Mouse (Mus musculus): ENCODE data around the gene Grb2.

The Grb2 gene

DNA sequence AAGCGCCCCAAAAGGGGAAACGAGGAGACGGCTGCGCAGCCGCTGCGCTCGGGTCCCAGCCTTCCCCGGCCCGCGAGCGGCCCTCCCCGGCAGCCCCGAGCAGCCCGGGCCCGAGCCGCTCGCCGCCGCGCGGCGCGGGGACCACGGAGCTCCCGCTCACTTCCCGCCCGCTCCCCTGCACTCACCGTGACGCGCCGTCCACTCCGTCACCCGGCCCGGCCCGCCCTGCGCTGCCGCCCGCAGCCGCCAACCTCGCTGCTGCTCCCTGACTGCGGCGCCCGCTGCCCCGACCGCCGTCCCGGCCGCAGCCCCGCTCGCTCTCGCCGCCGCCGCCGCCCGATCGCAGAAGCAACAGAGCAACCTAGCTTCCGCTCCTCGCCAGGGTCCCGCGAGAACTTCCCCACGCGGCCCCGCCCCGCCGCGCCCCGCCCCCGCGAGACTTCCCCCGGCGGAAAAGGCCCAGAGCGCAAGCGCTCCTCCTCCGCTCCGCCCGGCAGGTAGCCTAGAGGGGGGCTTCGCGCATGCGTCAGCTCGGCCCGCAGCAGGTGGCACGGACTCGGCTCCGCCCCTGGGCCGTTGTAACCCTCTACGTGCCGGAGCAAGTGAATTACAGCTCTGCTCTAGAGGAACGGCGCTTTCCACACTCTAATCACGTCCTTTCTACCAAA is at the start of gene Grb2:
Gene Grb2, minus strand, starts transcription at position 389 of the 668 bp plus-strand sequence.
- peak; percentile 96 for DNase-seq (ENCODE audit: low spot score)

DNA sequence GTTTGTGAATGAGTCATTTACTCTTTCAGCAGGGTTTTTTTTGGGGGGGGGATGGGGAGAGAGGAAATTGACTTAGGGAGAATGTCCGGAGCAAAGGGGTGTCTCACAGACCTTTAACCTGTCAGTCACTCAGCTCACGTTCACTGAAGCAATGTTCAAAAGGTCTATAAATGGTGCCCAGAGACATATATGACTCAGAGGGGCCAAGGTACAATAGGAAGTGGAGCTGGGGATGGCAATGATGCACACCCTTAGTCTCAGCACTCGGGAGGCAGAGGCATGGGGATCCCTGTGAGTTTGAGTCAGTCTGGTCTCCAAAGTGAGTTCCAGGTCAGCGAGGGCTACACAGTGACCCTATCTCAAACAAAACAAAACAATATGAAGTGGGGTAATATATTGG is 45.1 kb upstream of the Grb2 start:
- no peak for DNase-seq (ENCODE audit: low spot score)

DNA sequence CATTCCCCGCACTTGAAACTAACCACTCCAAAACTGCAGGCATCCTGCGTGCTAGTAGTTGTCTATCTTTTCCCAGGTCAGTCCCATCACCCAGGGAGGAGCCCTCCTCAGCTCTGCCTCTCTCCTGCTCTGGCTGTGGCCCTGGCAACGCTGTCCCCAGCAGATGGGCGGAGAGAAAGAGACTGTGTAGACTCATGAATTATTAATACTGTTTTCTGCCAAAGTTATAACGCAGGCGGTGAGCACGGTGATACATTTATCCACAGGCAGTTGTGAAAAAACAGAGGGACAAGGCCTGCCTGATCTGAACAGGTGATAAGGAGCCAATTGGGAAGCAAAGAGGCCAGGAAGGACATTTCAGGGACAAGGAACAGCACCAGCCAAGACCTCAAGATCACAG is 44.3 kb upstream of the Grb2 start:
- DNase-seq (ENCODE audit: low spot score) = no peak

DNA sequence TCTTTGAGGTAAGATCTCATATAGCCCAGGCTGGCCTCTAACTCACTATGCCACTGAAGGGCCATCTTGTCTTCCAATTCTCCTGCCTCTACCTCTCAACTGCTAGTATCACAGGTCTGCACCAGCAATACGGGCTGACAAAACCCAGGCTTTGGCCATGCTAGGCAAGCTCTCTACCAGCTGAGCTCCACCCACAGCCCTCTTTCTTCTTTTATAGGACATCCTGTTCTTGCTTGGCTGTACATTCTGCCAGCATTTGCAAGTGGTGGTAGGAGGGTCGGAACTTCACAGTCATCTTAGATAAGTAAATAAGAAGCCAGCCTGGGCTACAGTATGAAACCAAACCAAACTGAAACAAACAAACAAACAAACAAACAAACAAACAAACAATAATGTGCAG is 43.3 kb upstream of the Grb2 start:
- no peak for DNase-seq (ENCODE audit: low spot score)

DNA sequence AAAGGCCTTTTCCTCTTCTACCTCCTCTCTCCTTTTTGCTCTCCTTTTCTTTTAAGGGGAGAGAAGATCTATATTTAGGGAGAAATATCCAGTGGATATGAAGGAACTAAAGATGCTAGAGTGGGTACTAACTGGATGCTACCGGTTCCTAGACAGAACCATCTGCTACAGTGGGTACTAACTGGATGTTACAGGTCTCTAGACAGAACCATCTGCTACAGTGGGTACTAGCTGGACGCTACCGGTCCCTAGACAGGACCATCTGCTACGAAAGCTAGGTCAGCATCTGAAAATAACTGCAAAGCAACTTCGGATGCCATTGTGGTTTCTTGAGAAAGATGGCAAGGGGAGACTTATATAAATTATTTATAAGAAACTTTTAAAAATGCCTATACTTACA is 41.4 kb upstream of the Grb2 start:
- DNase-seq (ENCODE audit: low spot score) = no peak

DNA sequence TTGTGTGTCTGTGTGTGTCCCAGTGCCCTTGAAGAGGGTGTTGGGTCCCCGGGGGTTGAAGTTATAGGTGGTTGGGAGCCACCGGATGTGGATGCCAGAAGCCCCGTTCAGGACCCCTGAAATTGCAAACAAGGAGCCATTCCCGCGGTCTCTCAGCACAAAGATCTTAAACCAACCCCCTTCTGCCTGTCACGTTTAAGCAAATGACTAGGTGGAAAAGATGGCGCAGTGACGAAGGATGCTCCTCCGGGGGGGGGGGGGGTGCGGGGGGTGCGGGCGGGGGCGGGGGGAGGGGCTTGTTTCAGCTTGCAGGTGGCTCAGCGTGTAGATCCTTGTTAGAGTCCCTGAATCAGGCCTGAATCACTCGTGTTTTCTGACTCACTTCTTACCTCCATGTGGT is 39.0 kb upstream of the Grb2 start:
- DNase-seq (ENCODE audit: low spot score) = no peak

DNA sequence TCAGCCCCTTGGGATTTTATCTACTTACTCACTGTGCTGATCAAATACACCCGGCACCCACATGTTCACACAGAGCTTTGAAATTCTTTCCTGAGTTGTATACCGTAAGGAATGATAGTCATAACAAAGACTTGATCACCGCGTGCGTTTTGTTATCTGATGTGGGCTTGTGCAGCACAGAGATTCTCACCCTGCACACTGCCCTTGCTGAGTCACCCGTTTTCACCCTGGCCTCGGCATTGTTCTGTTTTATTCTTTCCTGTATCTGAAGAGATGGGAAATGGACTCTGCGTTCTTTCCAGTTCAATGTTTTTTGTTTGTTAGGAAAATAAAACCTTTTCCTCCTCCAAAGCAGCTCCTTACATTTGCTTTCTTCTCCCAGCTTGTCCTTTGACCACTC is 38.4 kb upstream of the Grb2 start:
- no peak for DNase-seq (ENCODE audit: low spot score)

DNA sequence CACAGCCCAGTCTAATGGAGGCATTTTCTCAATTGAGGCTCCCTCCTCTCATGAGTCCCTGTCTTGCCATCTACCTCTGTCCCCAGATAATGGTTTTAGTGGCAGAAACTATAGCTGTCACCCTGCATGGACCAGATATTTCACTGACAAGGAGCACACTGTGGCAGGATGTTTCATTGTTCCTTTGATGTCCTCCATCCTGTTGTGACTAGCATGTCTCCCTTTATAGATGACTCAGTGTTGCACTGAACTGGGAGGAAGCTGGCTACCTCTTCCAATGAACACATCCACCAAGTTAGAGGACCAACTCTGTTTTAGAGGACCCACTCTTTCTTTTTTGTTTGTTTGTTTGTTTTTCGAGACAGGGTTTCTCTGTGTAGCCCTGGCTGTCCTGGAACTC is 37.7 kb upstream of the Grb2 start:
- DNase-seq (ENCODE audit: low spot score) = no peak

DNA sequence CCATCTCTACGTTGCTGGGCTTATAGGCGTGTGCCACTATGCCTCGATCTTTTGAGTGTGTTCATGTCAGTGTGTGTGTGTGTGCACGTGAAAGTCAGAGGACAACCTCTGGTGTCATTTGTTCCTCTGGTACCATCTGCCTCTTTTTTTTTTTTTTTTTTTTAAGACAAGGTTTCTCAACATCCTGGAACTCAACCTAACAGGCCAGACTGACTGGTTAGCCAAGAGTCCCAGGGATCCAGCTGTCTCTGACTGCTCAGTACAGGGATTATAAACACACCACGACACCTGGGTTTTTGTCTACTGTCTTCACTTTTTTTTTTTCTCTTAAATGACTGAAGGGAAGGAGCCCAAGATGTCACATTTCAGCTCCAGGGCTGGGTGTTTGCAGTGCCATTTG is 36.0 kb upstream of the Grb2 start:
- peak; percentile 28 for DNase-seq (ENCODE audit: low spot score)

DNA sequence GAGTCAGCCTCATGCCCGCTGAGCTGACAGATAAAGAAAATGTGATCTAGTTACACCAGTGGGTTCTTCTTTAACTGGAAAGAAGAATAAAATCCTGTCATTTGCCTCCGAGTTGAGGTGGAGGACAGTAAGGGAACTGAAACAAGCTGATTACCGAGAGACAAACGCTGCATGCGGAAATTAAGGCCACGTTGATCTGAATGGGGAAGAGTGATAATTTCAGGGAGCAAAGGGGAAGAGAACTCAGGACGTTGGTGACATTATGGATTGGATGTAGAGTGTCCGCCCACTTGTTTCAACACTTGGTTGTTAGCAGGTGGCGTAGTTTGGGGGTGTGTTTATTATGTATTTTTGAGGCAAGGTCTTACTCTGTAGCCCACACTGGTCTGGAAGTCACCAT is 34.5 kb upstream of the Grb2 start:
- no peak for DNase-seq (ENCODE audit: low spot score)

DNA sequence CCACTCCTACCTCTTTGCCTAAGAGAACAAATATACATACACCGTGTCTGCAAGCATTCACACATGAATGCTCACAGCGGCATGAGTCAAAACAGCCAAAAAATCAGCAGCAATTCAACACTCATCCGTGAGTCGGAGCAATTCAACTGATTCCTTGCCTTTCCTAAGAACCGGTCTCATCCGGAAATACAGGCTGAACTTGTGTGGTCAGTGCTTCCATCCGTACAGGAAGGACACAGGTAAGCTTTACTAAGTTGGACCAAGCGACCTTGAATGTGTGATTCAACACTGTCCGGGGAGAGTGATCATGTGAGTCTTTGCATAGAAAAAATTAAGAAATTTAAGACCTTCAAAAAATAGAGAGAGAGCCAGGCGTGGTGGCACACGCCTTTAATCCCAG is 32.7 kb upstream of the Grb2 start:
- DNase-seq (ENCODE audit: low spot score) = no peak

DNA sequence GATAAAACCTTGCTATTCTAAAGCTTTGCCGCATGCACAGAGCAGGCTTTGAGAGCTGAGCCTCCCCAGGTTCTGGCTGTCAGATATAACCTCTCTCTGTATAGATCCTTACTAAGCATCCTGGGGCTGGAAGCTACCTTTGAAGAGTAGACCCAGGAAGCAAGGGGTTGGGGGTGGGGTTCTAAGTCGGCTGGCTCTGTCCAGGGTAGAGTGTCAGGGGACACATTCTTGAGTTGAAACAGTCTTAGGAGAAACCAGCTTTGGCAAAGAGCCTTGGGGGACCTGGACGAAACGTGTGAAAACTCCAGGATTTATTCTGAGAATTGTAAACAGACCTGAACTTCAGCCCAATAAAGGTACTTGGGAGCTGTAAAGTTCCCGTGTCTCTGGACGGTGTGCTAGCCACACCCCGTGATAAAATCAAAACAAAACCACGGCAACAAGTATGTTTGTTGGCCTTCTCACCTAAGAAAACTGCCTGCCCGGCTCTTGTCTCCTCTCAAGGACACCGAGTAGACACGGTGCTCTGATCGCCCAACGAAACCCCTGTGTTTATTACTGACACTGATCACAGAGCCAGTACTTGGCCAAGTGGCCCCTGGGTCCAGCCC is 30.0 kb upstream of the Grb2 start:
- no peak for DNase-seq (ENCODE audit: low spot score)

DNA sequence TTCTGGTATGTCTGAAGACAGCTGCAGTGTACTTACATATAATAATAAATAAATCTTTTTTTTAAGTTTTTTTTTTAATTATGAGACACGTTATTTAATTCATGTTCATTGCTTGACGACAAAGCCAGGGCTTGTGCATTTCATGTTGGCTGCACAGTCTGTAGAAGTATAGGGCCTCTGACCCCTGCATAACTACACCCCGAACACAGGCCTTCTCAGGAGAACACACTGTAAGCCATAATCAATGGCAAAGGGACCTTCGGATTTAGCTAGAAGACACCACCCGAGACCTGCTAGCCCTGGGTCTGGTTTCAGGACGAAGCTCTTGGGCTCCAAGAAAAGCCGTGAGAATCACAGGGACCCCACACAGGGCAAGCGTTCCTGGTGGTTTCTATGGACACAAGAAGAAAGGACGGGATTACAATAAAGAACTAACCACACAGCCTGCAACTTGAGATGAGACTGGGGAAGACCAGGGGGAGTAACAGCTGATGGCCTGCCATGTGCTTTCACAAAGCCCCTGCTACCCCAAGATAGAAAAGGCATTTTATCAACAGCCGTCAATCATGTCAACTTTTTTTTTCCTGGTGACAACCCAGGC is 29.3 kb upstream of the Grb2 start:
- no peak for DNase-seq (ENCODE audit: low spot score)

DNA sequence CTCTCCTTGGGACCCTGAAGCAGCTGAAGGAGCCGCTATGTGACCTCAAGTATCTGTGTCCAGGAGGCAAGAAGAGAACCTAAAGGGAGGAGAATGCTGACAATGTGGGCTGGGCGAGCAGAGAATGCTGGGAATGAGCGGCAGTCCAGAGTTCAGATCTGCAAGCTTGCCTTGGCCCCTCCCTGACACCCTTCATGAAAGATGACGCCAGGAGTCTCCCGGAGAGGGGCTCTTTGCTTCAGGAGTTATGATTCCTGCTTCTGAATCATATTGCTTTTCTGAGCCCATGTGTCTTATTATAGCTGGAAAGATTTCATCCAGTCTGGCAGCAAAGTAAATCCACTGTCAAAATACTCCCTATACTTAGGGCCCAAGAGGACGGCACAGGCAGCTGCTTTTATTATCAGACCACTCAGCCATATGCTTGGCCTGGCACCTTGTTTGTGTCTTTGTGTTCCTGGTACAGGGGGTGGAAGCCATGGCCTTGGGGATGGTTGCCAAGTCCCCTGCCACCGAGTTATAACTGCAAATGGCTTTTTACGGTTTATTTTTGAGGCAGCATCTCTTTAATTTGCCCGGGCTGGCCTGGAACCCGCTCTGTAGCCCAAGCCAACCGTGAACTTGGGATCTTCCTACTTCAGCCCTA is 25.8 kb upstream of the Grb2 start:
- DNase-seq (ENCODE audit: low spot score) = no peak

DNA sequence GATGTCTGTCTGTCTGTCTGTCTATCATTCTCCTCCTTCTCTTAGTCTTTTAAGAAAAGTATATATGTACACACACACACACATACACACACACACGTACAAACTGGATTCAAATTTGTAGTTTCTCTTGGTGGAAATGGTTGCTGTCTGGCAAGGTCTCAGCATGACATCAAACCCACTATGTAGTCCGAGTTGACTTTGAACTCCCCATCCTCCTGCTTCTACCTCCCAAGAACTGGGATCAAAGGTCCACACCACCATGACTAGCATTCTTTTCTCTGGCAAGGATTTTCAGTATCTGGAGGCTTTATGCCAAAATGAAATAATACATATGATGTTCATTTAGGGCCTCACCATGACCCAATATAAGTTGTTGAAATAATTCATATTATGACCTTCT is 14.8 kb upstream of the Grb2 start:
- no peak for DNase-seq (ENCODE audit: low spot score)

DNA sequence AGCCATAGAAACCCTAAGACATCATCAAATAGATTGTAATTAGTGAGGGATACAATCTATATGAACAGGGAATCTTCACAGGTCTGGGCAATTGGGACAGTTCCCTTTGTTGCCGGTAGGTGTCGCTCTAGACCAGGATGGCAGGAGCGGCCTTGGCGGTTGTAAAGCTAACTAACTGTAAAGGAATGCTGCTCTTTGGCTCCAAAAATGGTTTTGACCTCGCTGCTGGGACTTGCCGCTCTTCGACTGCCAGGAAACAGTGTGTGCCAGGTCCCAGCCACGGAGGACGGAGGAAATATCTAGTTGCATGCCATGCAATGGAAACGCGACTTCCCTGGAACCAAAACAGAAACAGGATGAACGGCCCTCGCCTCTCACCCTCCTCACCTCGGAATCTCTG is 14.2 kb upstream of the Grb2 start:
- DNase-seq (ENCODE audit: low spot score) = peak; percentile 92

DNA sequence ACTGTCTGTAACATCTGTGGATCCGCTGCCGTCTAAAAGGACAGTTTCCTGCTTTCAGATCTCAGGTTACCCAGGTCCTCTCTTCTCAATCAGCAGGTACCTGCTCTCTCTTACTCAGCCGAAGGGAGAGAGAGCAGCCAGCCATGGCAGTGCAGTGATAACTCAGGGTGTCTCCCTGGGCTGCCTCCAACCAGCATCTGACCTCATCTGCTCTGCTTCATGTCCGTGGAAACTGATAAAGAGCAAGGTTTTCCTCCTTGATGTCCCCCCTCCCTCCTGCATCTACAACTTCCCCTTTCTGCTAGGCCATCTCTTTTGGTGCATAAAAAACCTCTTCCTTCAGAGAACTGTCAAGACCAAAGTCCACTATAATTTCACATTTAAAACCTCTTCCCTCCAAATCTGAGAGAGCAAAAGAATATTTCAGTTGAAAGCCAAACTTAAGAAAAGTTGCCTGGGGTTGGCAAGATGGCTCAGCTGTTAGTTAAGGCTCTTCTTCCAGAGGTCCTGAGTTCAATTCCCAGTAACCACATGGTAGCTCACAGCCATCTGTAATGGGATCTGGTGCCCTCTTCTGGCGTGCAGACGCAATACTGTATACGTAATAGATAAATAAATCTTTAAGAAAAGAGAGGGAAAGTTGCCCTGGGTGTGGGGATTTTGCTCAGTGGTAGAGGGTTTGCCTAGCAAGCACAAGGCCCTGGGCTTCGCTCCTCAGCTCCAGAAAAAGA is 9.4 kb upstream of the Grb2 start:
- no peak for DNase-seq (ENCODE audit: low spot score)

DNA sequence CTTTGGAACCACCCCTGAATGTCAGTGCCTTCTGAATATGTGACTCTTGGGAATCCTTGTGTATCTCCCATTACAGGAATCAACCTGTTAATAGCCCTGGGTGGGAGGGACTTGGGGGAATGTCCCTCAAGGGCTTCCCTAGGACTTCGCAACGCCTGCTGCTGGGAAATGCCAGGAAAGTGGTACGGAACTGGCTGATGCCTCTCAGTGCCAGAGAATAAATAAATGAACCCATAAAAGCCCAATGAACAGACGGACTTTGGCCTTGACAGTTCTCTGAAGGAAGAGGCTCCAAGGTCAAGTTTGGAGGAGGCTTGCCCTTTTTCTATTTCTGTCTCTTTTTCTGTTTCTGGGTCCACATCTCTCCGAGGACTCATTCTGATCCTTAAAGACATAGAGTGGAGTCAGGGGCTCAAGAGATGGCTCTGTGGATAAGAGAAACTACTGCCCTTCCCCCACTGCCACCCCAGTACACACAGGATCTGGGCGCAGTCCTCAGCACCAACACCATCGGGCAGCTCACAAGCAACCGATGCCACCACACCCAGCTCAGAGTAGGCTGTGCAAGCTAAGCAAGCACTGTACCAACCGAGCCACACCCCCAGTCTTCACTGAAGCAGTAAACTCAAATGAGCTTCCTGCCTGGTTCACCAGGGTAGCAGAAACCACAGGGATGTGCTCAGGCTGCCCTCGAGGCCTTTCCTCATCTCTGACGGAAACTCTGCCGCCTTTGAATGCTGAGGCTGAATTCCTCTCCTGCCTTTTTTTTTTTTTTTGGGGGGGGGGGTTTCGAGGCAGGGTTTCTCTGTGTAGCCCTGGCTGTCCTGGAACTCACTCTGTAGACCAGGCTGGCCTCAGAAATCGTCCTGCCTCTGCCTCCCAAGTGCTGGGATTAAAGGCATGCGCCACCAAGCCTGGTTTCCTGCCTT is 8.3 kb upstream of the Grb2 start:
- no peak for DNase-seq (ENCODE audit: low spot score)

DNA sequence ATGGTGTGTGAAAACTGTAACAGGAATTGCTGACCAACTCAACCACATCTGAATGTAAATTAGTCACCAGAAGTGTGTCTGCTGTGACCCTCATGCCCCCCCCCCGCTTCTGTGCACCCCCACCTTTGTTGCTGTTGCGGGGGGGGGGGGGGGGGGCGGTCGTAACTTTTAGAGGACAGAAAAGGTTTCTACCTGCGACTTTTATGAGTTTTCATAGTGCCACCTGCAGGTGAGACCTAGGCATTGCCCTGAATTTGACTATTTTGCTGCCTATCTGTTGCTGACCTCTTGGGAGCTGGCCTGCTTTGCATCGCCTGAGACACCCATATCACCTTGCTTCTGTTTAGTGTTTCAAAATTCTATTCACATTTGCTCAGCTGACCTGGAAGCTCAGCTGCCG is 6.1 kb upstream of the Grb2 start:
- peak; percentile 77 for DNase-seq (ENCODE audit: low spot score)

DNA sequence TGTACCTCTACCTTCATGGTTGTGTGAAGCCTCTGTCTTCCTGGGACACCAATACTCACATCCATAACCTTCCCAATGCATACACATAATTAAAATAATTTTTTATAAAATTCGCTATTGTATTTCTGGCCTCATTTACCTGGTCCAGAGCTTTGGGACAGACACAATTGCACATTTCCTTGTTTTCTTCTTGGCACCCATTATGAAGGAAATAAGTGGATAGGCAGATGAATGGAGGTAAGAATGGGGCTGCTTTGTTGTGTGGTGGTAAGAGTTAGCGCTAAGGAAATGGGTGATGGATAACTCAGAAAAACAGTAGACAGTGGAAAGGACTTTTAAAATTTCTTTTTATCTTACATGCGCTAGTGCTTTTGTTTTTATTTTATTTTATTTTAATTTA is 5.0 kb upstream of the Grb2 start:
- DNase-seq (ENCODE audit: low spot score) = no peak

DNA sequence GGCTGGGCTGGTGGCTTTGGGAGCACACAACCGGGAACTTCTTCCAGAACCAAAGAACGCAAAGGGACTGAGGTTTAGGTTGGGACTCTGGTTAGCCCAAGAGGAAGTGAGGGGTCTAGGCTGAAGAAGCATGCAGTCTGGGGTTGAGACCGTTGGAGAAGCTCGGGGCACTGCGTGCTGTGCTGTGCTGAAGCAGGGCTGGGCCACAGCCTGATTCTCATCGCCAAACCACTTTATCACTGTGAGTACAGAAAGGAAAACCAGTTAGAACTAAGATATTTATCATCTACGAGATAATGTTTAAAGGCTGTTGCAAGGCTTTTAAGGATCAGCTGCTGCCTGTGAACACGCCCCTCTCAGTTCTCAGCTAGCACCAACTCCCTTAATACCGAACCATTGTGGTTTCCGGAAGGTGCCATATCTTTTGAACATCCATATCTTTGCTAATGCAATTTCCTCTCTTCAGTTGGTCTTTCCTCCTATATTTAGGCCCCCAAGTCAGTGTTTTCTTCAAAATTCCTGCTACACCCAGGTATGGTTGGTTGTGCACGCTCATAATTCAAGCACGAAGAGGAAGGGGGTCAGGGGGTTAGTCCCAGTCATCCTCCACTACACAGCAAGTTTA is 4.4 kb upstream of the Grb2 start:
- DNase-seq (ENCODE audit: low spot score) = no peak

Data from adipocyte (in vitro differentiated cells).